Mouse (Mus musculus) T-helper 2 cell (primary cell): ENCODE measurements around the gene Cpm.
"Not testable (repeated sequence)": the region's sequence is repeated elsewhere in the genome, so short reads cannot be mapped to it uniquely, and the experiment has no call there.

Experiments used
- in situ Hi-C: fragments of 300-600 bp; cut with MboI, MseI; formaldehyde crosslinking; loops from one replicate; pipeline ENCODE4 v1.15.1; 2025; ENCODE audit warnings: high pct_unique_total_duplicates

Cpm gene

GRCm38 (mm10) chr10:117732184-117732583 lies 102.9 kb downstream of the Cpm start:
- in situ Hi-C loops, result no loop called here

- in situ Hi-C loops, result no loop called here
Observed at GRCm38 (mm10) chr10:117732962-117733592, 103.8 kb downstream of the Cpm start.

GRCm38 (mm10) chr10:117733626-117734025 lies 104.3 kb downstream of the Cpm start:
- in situ Hi-C loops, result not testable (repeated sequence)

- in situ Hi-C loops, result not testable (repeated sequence)
Observed at GRCm38 (mm10) chr10:117734104-117734852, 105.0 kb downstream of the Cpm start.

GRCm38 (mm10) chr10:117735396-117735795 lies 106.1 kb downstream of the Cpm start:
- in situ Hi-C loops, result not testable (repeated sequence)

GRCm38 (mm10) chr10:117736573-117736972 lies 107.3 kb downstream of the Cpm start:
- in situ Hi-C loops, result no loop called here
